Mouse (Mus musculus): ENCODE measurements around the gene Wif1.

Wif1 gene

GRCm38 (mm10) chr10:121033826-121034568 is at the start of gene Wif1:
Gene Wif1 (plus strand): TSS chr10:121033960.
- DNase-seq (ENCODE audit: low spot score) = no peak

- DNase-seq (ENCODE audit: low spot score) = no peak
Observed at GRCm38 (mm10) chr10:121002135-121002534, 31.6 kb upstream of the Wif1 start.

GRCm38 (mm10) chr10:121011496-121011895 is 22.3 kb upstream of the Wif1 start:
- no peak for DNase-seq (ENCODE audit: low spot score)

GRCm38 (mm10) chr10:121016291-121016690 is 17.5 kb upstream of the Wif1 start:
- DNase-seq (ENCODE audit: low spot score) = no peak

- no peak for DNase-seq (ENCODE audit: low spot score)
Observed at GRCm38 (mm10) chr10:121016711-121017503, 16.9 kb upstream of the Wif1 start.

- no peak for DNase-seq (ENCODE audit: low spot score)
Observed at GRCm38 (mm10) chr10:121022951-121023350, 10.8 kb upstream of the Wif1 start.

GRCm38 (mm10) chr10:121031802-121032201 is 2.0 kb upstream of the Wif1 start:
- no peak for DNase-seq (ENCODE audit: low spot score)

GRCm38 (mm10) chr10:121033128-121033791 is 500 bp upstream of the Wif1 start:
- DNase-seq (ENCODE audit: low spot score) = no peak

GRCm38 (mm10) chr10:121034569-121034947 is 798 bp downstream of the Wif1 start:
- DNase-seq (ENCODE audit: low spot score) = no peak

GRCm38 (mm10) chr10:121038556-121039284 is 5.0 kb downstream of the Wif1 start:
- DNase-seq (ENCODE audit: low spot score) = no peak

GRCm38 (mm10) chr10:121040911-121041310 is 7.2 kb downstream of the Wif1 start:
- DNase-seq (ENCODE audit: low spot score) = no peak

- DNase-seq (ENCODE audit: low spot score) = no peak
Observed at GRCm38 (mm10) chr10:121047440-121047839, 13.7 kb downstream of the Wif1 start.

- DNase-seq (ENCODE audit: low spot score) = no peak
Observed at GRCm38 (mm10) chr10:121052076-121052475, 18.3 kb downstream of the Wif1 start.

GRCm38 (mm10) chr10:121055452-121056188 is 21.9 kb downstream of the Wif1 start:
- no peak for DNase-seq (ENCODE audit: low spot score)

- no peak for DNase-seq (ENCODE audit: low spot score)
Observed at GRCm38 (mm10) chr10:121056823-121057222, 23.1 kb downstream of the Wif1 start.

- no peak for DNase-seq (ENCODE audit: low spot score)
Observed at GRCm38 (mm10) chr10:121059043-121060003, 25.6 kb downstream of the Wif1 start.

- DNase-seq (ENCODE audit: low spot score) = no peak
Observed at GRCm38 (mm10) chr10:121061336-121061835, 27.6 kb downstream of the Wif1 start.

- no peak for DNase-seq (ENCODE audit: low spot score)
Observed at GRCm38 (mm10) chr10:121062704-121063103, 28.9 kb downstream of the Wif1 start.

- no peak for DNase-seq (ENCODE audit: low spot score)
Observed at GRCm38 (mm10) chr10:121067416-121067951, 33.7 kb downstream of the Wif1 start.

GRCm38 (mm10) chr10:121068003-121068402 is 34.2 kb downstream of the Wif1 start:
- no peak for DNase-seq (ENCODE audit: low spot score)
